Mouse (Mus musculus): Measurements from ENCODE around the gene Card19.

DNA sequence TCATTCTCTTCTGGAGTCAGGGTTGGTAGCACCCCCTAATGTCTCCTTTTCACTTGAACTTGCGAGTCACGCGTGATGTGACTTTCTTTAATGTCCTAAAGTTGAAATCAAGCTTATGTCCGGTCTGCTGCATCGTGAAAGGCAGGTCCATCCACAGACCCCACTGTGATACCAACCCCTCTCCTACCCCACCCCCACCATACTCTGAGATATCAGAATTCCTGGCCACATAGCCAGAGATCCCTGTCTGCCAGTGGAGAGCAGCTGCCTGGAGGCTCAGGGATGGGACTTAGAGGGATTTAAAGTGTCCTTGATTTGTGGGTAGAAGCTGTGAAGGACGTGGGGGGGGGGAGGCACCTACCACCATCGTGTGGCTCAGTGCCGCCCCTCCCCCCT, 32.6 kb upstream of the Card19 start, which contains the start of gene Susd3:
- TF ChIP-seq POLR2A (IDR thresholded peaks at IDR 0.05; ENCODE audit: low read depth, low read length) (no peak), CTCF (IDR thresholded peaks at IDR 0.05; ENCODE audit: extremely low read depth, insufficient read depth, insufficient read length, insufficient replicate concordance) (no peak)
